Mouse (Mus musculus): ENCODE results near the gene Gm14325. TPM values are rescaled to one million over a fixed set of nuclear protein-coding genes. Genes with fewer than 3 reads are reported as not detected.
"Not testable (repeated sequence)": the region's sequence is repeated elsewhere in the genome, so short reads cannot be mapped to it uniquely, and the experiment has no call there.

Gm14325 gene
- polyA plus RNA-seq, 1 experiment from 2014 or later: 19.8 TPM

DNA sequence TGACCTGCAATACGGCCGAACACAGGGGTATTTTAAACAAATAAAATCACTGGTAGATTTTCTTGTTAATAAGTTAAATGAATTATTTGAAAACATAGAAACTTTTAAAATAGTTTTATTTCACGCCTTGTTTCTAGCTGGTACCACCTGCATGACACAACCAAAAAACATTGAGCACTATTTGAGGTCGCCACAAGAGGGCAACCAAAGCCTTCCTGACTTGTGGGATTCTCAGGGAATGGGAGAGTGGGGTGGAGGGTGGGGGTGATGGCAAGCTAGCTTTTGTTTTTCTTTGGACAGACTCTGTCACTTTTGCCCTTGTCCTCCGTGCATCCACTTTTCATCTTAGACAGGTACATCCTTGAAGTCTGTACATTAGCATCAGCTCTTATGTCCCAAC, 18.2 kb downstream of the Gm14325 start:
- H3K27ac ChIP-seq (replicated peaks); H3K4me2 ChIP-seq (replicated peaks; ENCODE audit: low read depth); H3K27me3 ChIP-seq (ENCODE audit: control insufficient read depth, insufficient read depth, low read length); H3K36me3 ChIP-seq (ENCODE audit: control insufficient read depth, insufficient read depth, low read length); H3K9ac ChIP-seq (ENCODE audit: low read length); H3K4me1 ChIP-seq (replicated peaks; ENCODE audit: control insufficient read depth, insufficient read depth); ATAC-seq (ENCODE audit: low FRiP score, low TSS enrichment); H3K4me3 ChIP-seq (ENCODE audit: low read depth, low read length); H3K9me3 ChIP-seq (ENCODE audit: control insufficient read depth, low read length); DNase-seq (ENCODE audit: low spot score): not testable (repeated sequence)
- TF ChIP-seq CTCF (IDR thresholded peaks at IDR 0.05; ENCODE audit: low read depth): peak; percentile 29
- WGBS: 40% methylated on average over 1 of the region's 5 CpGs

DNA sequence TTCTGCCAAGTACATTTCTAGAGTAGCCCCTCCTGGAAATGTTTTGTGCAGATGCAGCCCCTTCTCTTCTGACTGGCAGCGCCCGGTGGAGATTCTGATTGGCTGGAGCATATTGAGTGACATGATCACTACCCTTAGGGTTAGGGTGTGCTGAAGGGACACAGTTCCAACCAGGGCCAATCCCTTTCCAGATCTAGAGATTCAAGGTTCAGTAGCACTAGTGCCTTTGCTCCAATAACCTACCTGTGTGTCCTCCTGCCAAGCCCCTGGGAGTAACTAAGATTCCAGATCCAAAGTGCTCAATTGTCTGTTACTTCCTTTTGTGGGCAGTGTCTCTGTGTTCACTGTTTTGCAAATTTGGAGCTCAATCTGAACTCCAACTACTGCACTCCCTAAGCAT, 34.0 kb downstream of the Gm14325 start:
- DNase-seq (ENCODE audit: low spot score); H3K9ac ChIP-seq (ENCODE audit: low read length); ATAC-seq (ENCODE audit: low FRiP score, low TSS enrichment); H3K4me1 ChIP-seq (replicated peaks; ENCODE audit: control insufficient read depth, insufficient read depth); H3K27me3 ChIP-seq (ENCODE audit: control insufficient read depth, insufficient read depth, low read length); H3K4me2 ChIP-seq (replicated peaks; ENCODE audit: low read depth); H3K36me3 ChIP-seq (ENCODE audit: control insufficient read depth, insufficient read depth, low read length); H3K4me3 ChIP-seq (ENCODE audit: low read depth, low read length); H3K9me3 ChIP-seq (ENCODE audit: control insufficient read depth, low read length); H3K27ac ChIP-seq (replicated peaks): not testable (repeated sequence)
- no CpG with 5 or more reads among the region's 2 CpGs for WGBS

DNA sequence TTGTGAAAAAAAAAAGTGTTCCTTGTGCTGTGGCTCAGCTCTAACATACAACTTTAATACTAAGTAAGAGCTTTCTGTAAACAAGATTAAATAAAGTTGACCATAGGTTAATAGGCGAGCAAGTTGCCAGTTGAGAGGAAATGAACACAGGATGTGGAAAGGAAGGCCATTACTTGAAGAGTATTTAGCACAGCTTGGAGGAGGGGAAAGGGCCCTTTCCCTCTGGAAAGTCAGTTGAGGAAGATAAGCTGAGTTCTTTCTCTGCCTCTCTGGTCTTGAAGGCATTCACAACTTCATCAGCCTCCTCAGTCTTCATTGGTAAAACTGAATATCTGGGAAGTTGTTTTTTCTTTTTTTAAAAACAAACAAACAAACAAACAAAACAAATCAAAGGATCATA, 52.8 kb downstream of the Gm14325 start:
- H3K4me1 ChIP-seq (replicated peaks; ENCODE audit: control insufficient read depth, insufficient read depth); H3K4me3 ChIP-seq (ENCODE audit: low read depth, low read length); H3K9me3 ChIP-seq (ENCODE audit: control insufficient read depth, low read length); H3K4me2 ChIP-seq (replicated peaks; ENCODE audit: low read depth); DNase-seq (ENCODE audit: low spot score); H3K27me3 ChIP-seq (ENCODE audit: control insufficient read depth, insufficient read depth, low read length); ATAC-seq (ENCODE audit: low FRiP score, low TSS enrichment); H3K36me3 ChIP-seq (ENCODE audit: control insufficient read depth, insufficient read depth, low read length); H3K27ac ChIP-seq (replicated peaks); H3K9ac ChIP-seq (ENCODE audit: low read length): not testable (repeated sequence)
- 64% methylated on average over 1 of the region's 1 CpGs for WGBS

Other genes starting within 250 kb of the Gm14325 start
- gene Gm14322, start 81.0 kb downstream of the Gm14325 start, polyA plus RNA-seq (2015; fragmentation: Nextera tagmentation; extraction: Ambion mirVana): 4.0 and 5.5 TPM in 2 replicates
- 4.2 and 5.3 TPM in 2 replicates for gene Gm14327, start 56.8 kb upstream of the Gm14325 start, polyA plus RNA-seq (2015; fragmentation: Nextera tagmentation; extraction: Ambion mirVana)
- gene Zfp972, start 85.3 kb upstream of the Gm14325 start, polyA plus RNA-seq (2015; fragmentation: Nextera tagmentation; extraction: Ambion mirVana): 1.2 and 2.0 TPM in 2 replicates
- 16.6 and 17.6 TPM in 2 replicates for gene Gm14326, start 117.0 kb upstream of the Gm14325 start, polyA plus RNA-seq (2015; fragmentation: Nextera tagmentation; extraction: Ambion mirVana)
- 9.2 and 9.9 TPM in 2 replicates for gene Zfp971, start 182.9 kb upstream of the Gm14325 start, polyA plus RNA-seq (2015; fragmentation: Nextera tagmentation; extraction: Ambion mirVana)
- gene Zfp931, start 238.1 kb upstream of the Gm14325 start, polyA plus RNA-seq (2015; fragmentation: Nextera tagmentation; extraction: Ambion mirVana): 9.3 and 9.6 TPM in 2 replicates

All from stomach, postnatal 0 days (tissue).